Mouse (Mus musculus): ENCODE data around the gene Vps54.

Vps54 gene

GRCm38 (mm10) chr11:21328141-21328540 is 89.1 kb downstream of the Vps54 start:
- in situ Hi-C loops (cut with MboI, MseI) = no loop called here

GRCm38 (mm10) chr11:21332639-21333295 is 93.7 kb downstream of the Vps54 start:
- in situ Hi-C loops (cut with MboI, MseI) = no loop called here

- in situ Hi-C loops (cut with MboI, MseI) = no loop called here
These were observed 98.8 kb downstream of the Vps54 start for GRCm38 (mm10) chr11:21337855-21338254.

- in situ Hi-C loops (cut with MboI, MseI) = no loop called here
These were observed 100.0 kb downstream of the Vps54 start for GRCm38 (mm10) chr11:21339088-21339487.

- in situ Hi-C loops (cut with MboI, MseI) = no loop called here
These were observed 104.4 kb downstream of the Vps54 start for GRCm38 (mm10) chr11:21343490-21343889.

GRCm38 (mm10) chr11:21346020-21346419 is 106.9 kb downstream of the Vps54 start:
- in situ Hi-C loops (cut with MboI, MseI) = no loop called here

GRCm38 (mm10) chr11:21348890-21349289 is 109.8 kb downstream of the Vps54 start:
- in situ Hi-C loops (cut with MboI, MseI) = no loop called here

- in situ Hi-C loops (cut with MboI, MseI) = no loop called here
These were observed 112.2 kb downstream of the Vps54 start for GRCm38 (mm10) chr11:21351296-21351695.

- in situ Hi-C loops (cut with MboI, MseI) = no loop called here
These were observed 124.3 kb downstream of the Vps54 start for GRCm38 (mm10) chr11:21363144-21363940.

- in situ Hi-C loops (cut with MboI, MseI) = no loop called here
These were observed 129.4 kb downstream of the Vps54 start for GRCm38 (mm10) chr11:21368466-21368865.

- in situ Hi-C loops (cut with MboI, MseI) = no loop called here
These were observed 130.4 kb downstream of the Vps54 start for GRCm38 (mm10) chr11:21369248-21370016.

- in situ Hi-C loops (cut with MboI, MseI) = no loop called here
These were observed 131.5 kb downstream of the Vps54 start for GRCm38 (mm10) chr11:21370399-21371121.

Measured in T-helper 2 cell (primary cell).